Mouse (Mus musculus): ENCODE measurements at regions not wholly inside any gene's neighbourhood (a gene's known extent, or its start where the extent isn't known, plus 50 kb on each side); places are given as distances from the start of the nearest gene placed in this dataset.

DNA sequence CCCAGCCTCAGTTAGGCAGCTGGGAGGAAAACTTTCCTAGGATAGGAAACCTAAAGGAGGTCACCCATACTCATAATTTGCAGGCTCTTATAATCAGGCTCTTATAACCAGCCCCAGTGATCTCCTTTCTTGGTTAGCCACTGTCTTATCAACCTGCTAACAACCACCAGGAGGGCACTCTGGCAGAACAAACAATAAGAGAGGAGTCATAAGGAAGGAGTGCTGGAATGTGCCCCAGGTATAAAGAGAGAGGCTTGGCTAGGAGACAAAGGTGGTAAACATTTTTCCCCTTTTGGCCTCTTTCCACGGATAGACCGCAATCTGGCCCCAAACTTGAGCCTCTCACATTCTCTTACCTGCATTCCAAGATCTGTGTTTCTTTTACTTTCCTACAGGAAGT is 189.4 kb upstream of the Acvr2a start:
- no peak overlapping the region for H3K9ac ChIP-seq (ENCODE audit: low read length)
- no peaks in the 10 kb centered on the region for H3K36me3 ChIP-seq (ENCODE audit: control insufficient read depth, insufficient read depth)
- H3K27ac ChIP-seq (ENCODE audit: low read length), result no peak overlapping the region
- no peaks in the 10 kb centered on the region for H3K9me3 ChIP-seq (replicated peaks; ENCODE audit: control insufficient read depth, low read length)
- no peak overlapping the region for H3K4me3 ChIP-seq (ENCODE audit: low read length)
- no peak overlapping the region for H3K4me2 ChIP-seq (ENCODE audit: low read depth, low read length)
- 71% methylated on average over 2 of the region's 2 CpGs for WGBS
- no peak for ATAC-seq (replicated peaks; ENCODE audit: extremely low read depth, insufficient read depth, low FRiP score)
- peaks cover 4% of the 10 kb centered on the region for H3K4me1 ChIP-seq (ENCODE audit: control insufficient read depth, insufficient read depth, low read length)
- no peaks in the 10 kb centered on the region for H3K27me3 ChIP-seq (ENCODE audit: control insufficient read depth, insufficient read depth, low read length)

DNA sequence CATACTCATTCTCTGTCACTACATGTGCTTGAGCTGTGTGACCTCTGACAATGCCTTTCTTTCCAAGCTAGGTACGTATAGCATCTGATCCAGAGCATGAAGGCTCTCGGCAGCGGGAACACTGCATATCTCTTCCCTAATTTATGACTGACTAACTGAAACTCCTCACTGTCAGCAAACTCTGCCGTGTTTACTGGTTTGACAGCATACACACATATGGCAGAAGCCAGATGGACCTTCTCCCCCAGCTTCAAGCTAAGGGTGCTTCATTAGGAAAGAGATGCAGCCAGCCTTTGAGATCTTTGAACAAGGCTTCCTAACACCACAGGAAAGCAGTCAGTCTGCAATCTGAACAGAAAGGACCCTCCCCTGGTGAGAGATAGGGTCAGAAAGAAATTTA is 186.9 kb upstream of the Acvr2a start:
- Histone ChIP-seq H3K27me3 (ENCODE audit: control insufficient read depth, insufficient read depth, low read length) (no peaks in the 10 kb centered on the region), H3K9ac (ENCODE audit: low read length) (no peak overlapping the region), H3K4me3 (ENCODE audit: low read length) (no peak overlapping the region), H3K9me3 (replicated peaks; ENCODE audit: control insufficient read depth, low read length) (no peaks in the 10 kb centered on the region), H3K4me1 (ENCODE audit: control insufficient read depth, insufficient read depth, low read length) (peaks cover 4% of the 10 kb centered on the region), H3K27ac (ENCODE audit: low read length) (no peak overlapping the region), H3K36me3 (ENCODE audit: control insufficient read depth, insufficient read depth) (no peaks in the 10 kb centered on the region), H3K4me2 (ENCODE audit: low read depth, low read length) (no peak overlapping the region)
- ATAC-seq (replicated peaks; ENCODE audit: extremely low read depth, insufficient read depth, low FRiP score), result no peak
- 63% methylated on average over 4 of the region's 4 CpGs for WGBS

DNA sequence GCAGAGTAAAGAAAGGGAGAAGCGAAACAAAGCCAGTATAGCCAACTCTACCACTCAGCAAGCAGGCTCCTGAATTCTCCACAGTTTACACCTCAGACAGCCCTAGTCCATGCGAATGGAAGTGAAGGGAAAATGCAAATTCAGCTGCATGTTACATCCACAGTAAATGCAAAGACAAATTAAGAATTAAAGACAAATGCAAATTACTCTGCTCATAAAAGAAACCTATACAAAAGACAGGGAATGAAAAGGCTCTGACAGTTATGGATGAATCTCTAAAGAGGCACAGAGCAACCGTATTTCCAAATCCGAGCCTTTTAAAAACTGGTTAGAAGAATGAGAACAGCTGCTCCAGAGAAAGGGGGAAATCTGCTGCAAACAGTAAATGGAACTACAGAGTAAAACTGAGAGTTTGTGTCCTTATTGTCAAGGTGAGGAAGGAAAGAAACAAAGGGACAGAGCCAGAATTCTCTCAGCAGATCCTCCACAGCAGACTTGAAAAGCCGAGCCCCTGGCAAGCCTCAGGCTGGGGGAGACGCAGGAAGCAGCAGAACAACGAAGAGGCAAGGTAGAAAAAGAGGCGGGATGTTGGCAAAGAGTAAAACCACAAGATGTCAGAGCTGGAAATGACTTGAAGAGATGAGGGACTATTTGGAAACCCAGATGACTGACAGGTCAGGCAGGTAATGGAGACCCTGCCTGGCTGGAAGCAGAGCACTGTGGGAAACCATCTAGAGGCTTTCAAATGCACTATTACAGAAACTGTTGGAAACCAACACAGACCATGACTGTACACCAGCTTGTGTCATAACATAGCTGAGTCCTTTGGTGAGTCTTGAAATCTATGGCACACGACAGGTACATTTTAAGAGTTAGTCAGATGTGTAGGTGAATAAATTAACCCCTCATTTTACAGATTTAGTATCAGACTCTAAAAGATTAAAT is 184.5 kb upstream of the Acvr2a start:
- H3K27me3 ChIP-seq (ENCODE audit: control insufficient read depth, insufficient read depth, low read length), result no peaks in the 10 kb centered on the region
- H3K36me3 ChIP-seq (ENCODE audit: control insufficient read depth, insufficient read depth), result no peaks in the 10 kb centered on the region

DNA sequence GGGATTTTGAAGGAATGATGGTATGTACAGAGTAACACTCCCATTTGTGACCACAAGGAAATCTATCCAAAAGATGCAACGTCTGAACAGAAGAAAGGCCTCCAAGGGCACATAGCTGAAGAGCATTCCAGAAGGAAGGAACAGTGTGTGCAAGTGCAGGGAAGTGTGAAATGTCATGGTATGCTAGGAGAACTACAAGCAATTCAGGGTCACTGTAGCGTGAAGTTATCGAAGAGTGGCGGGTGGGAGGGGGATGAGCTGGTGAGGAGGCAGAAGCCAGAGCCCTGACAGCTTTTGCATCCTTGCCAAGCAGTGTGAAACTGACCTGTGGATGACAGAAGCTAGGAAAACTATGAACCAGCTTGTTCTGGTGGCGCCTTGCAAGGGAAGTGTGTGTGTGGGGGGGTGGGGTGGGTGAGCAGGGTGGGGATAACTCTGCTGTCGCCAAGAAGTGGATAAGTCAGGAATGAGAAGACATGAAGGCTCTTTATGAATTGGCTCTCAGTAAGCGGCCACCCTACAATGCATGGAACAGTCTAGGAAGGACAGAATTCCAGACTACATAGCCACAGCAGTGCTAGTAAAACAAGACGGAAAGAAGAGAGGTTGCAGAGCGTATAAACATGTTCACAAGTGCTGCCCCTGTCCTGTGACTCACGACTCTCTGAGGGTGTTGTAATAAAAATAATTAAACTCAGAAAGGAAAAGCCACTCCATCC is 179.3 kb upstream of the Acvr2a start:
- ATAC-seq (replicated peaks; ENCODE audit: extremely low read depth, insufficient read depth, low FRiP score), result no peak
- Histone ChIP-seq H3K27ac (ENCODE audit: low read length) (no peak overlapping the region), H3K27me3 (ENCODE audit: control insufficient read depth, insufficient read depth, low read length) (no peaks in the 10 kb centered on the region), H3K9me3 (replicated peaks; ENCODE audit: control insufficient read depth, low read length) (no peaks in the 10 kb centered on the region), H3K36me3 (ENCODE audit: control insufficient read depth, insufficient read depth) (no peaks in the 10 kb centered on the region), H3K9ac (ENCODE audit: low read length) (no peak overlapping the region), H3K4me1 (ENCODE audit: control insufficient read depth, insufficient read depth, low read length) (no peaks in the 10 kb centered on the region), H3K4me2 (ENCODE audit: low read depth, low read length) (no peak overlapping the region), H3K4me3 (ENCODE audit: low read length) (no peak overlapping the region)
- 59% methylated on average over 10 of the region's 10 CpGs for WGBS

More for the DNA sequence above, 184.5 kb upstream of the Acvr2a start:
- H3K4me1 ChIP-seq (ENCODE audit: control insufficient read depth, insufficient read depth, low read length), result no peaks in the 10 kb centered on the region
- H3K4me3 ChIP-seq (ENCODE audit: low read length), result no peak overlapping the region
- WGBS, result 72% methylated on average over 9 of the region's 9 CpGs
- H3K4me2 ChIP-seq (ENCODE audit: low read depth, low read length), result no peak overlapping the region
- H3K9ac ChIP-seq (ENCODE audit: low read length), result no peak overlapping the region
- no peak for ATAC-seq (replicated peaks; ENCODE audit: extremely low read depth, insufficient read depth, low FRiP score)
- H3K9me3 ChIP-seq (replicated peaks; ENCODE audit: control insufficient read depth, low read length), result no peaks in the 10 kb centered on the region
- H3K27ac ChIP-seq (ENCODE audit: low read length), result no peak overlapping the region

DNA sequence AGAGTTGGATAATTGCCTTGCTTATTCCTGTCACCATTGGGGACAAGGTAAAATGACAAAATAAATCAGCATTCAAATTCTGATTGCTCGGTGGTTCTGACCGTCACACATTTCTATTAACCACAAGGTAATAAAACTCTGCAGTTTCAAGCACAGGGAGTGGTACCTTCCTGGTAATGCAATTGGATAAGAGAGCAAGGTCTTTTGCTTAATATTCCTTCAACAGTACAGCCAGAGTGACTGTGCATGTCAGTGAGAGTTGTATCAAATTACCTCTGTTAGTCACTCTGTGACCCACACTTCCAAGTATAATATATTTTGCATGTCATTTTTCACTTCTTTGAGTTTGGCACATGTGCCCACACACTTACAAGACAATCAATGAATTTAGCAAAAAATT is 177.8 kb upstream of the Acvr2a start:
- no peaks in the 10 kb centered on the region for H3K4me1 ChIP-seq (ENCODE audit: control insufficient read depth, insufficient read depth, low read length)
- no peaks in the 10 kb centered on the region for H3K27me3 ChIP-seq (ENCODE audit: control insufficient read depth, insufficient read depth, low read length)
- ATAC-seq (replicated peaks; ENCODE audit: extremely low read depth, insufficient read depth, low FRiP score), result no peak
- no peak overlapping the region for H3K4me3 ChIP-seq (ENCODE audit: low read length)
- H3K9ac ChIP-seq (ENCODE audit: low read length), result no peak overlapping the region
- 85% methylated on average over 2 of the region's 2 CpGs for WGBS
- no peaks in the 10 kb centered on the region for H3K9me3 ChIP-seq (replicated peaks; ENCODE audit: control insufficient read depth, low read length)
- no peaks in the 10 kb centered on the region for H3K36me3 ChIP-seq (ENCODE audit: control insufficient read depth, insufficient read depth)
- no peak overlapping the region for H3K4me2 ChIP-seq (ENCODE audit: low read depth, low read length)
- H3K27ac ChIP-seq (ENCODE audit: low read length), result no peak overlapping the region

DNA sequence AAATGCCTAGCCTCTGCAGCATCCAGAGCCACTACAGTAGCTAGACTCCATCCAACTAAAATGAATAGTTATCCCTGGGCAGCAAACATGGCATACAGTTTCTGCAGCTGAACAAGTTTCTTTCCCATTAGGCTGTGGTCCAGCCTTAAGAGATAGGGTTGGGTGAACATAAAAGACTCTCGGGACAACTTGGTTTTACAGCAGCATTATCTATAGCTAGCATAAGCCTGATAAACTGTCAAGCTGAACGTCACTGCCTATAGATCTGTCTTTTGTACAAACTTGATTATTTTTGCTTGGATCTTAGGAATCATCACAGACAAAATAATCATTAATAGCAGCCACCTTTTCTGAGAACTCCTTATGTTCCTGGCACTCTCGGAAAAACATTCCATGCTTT is 169.8 kb upstream of the Acvr2a start:
- Histone ChIP-seq H3K9me3 (replicated peaks; ENCODE audit: control insufficient read depth, low read length) (no peaks in the 10 kb centered on the region), H3K4me2 (ENCODE audit: low read depth, low read length) (no peak overlapping the region), H3K36me3 (ENCODE audit: control insufficient read depth, insufficient read depth) (no peaks in the 10 kb centered on the region), H3K9ac (ENCODE audit: low read length) (no peak overlapping the region), H3K27ac (ENCODE audit: low read length) (no peak overlapping the region), H3K27me3 (ENCODE audit: control insufficient read depth, insufficient read depth, low read length) (no peaks in the 10 kb centered on the region), H3K4me3 (ENCODE audit: low read length) (no peak overlapping the region), H3K4me1 (ENCODE audit: control insufficient read depth, insufficient read depth, low read length) (no peaks in the 10 kb centered on the region)
- no peak for ATAC-seq (replicated peaks; ENCODE audit: extremely low read depth, insufficient read depth, low FRiP score)
- 41% methylated on average over 3 of the region's 3 CpGs for WGBS

DNA sequence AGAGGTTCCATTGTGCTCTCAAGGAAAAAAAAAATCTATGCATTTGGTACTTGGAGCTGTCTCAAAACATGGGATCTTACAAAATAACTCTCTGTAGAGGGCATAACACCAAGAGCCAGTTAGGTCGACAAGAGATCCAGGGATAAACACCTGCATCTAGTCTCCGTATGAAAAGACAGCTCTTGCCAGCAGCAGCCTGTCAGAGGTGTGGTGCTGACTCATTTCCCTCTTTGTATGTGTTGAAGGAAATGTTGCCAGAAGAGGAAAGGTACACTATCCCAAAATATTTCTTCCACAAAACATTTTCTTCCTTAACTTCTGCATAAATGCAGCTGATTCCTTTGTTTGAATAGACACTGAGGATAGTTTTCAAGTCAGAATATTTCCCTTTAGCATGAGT is 163.6 kb upstream of the Acvr2a start:
- WGBS, result 19% methylated on average over 2 of the region's 2 CpGs
- no peak for ATAC-seq (replicated peaks; ENCODE audit: extremely low read depth, insufficient read depth, low FRiP score)
- no peaks in the 10 kb centered on the region for H3K36me3 ChIP-seq (ENCODE audit: control insufficient read depth, insufficient read depth)
- no peak overlapping the region for H3K4me2 ChIP-seq (ENCODE audit: low read depth, low read length)
- no peaks in the 10 kb centered on the region for H3K9me3 ChIP-seq (replicated peaks; ENCODE audit: control insufficient read depth, low read length)
- no peak overlapping the region for H3K27ac ChIP-seq (ENCODE audit: low read length)
- H3K4me3 ChIP-seq (ENCODE audit: low read length), result no peak overlapping the region
- H3K9ac ChIP-seq (ENCODE audit: low read length), result no peak overlapping the region
- H3K4me1 ChIP-seq (ENCODE audit: control insufficient read depth, insufficient read depth, low read length), result no peaks in the 10 kb centered on the region
- H3K27me3 ChIP-seq (ENCODE audit: control insufficient read depth, insufficient read depth, low read length), result no peaks in the 10 kb centered on the region

DNA sequence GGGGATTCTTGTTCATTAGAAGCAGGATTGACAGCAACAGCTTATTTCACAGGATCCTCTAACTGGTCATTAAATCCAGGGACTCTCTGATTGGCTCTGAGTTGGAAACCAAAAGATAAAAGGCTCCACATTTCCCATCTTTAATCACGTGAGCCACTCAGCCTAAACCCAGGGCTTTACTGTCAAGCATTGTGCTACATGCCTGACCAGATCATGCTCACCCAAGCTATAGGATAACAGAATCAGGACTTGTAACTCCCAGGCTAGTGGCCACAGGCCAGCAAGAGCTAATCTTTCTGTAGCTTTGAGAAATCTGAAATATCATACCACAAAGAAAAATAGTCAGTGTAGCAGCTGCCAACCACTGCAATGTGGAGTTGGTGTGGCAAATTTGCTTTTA is 152.7 kb upstream of the Acvr2a start:
- Histone ChIP-seq H3K9ac (ENCODE audit: low read length) (no peak overlapping the region), H3K27me3 (ENCODE audit: control insufficient read depth, insufficient read depth, low read length) (no peaks in the 10 kb centered on the region), H3K9me3 (replicated peaks; ENCODE audit: control insufficient read depth, low read length) (no peaks in the 10 kb centered on the region), H3K4me3 (ENCODE audit: low read length) (no peak overlapping the region), H3K4me2 (ENCODE audit: low read depth, low read length) (no peak overlapping the region), H3K36me3 (ENCODE audit: control insufficient read depth, insufficient read depth) (no peaks in the 10 kb centered on the region), H3K27ac (ENCODE audit: low read length) (no peak overlapping the region), H3K4me1 (ENCODE audit: control insufficient read depth, insufficient read depth, low read length) (no peaks in the 10 kb centered on the region)
- WGBS, result 57% methylated on average over 1 of the region's 1 CpGs
- no peak for ATAC-seq (replicated peaks; ENCODE audit: extremely low read depth, insufficient read depth, low FRiP score)

DNA sequence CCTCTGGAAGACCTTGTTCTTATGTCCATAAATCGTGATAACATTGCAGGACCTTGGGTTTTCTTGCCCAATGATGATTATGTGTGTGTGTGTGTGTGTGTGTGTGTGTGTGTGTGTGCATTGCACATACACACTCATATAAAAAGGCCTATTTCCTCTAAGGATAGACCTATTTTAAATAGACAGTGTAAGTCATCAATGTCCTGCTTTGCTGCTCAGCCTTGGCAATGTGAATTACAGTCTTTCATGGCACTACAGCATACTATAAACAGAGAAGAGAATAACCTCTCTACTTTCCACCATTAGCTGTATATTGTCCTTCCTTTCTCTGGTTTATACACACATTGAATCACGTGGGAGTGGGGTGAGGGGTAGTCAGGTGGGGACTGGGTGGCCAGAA is 148.8 kb upstream of the Acvr2a start:
- no peak overlapping the region for H3K4me2 ChIP-seq (ENCODE audit: low read depth, low read length)
- H3K27me3 ChIP-seq (ENCODE audit: control insufficient read depth, insufficient read depth, low read length), result no peaks in the 10 kb centered on the region
- no peak for ATAC-seq (replicated peaks; ENCODE audit: extremely low read depth, insufficient read depth, low FRiP score)
- H3K9ac ChIP-seq (ENCODE audit: low read length), result no peak overlapping the region
- H3K9me3 ChIP-seq (replicated peaks; ENCODE audit: control insufficient read depth, low read length), result no peaks in the 10 kb centered on the region
- no peaks in the 10 kb centered on the region for H3K36me3 ChIP-seq (ENCODE audit: control insufficient read depth, insufficient read depth)
- no peaks in the 10 kb centered on the region for H3K4me1 ChIP-seq (ENCODE audit: control insufficient read depth, insufficient read depth, low read length)
- no peak overlapping the region for H3K4me3 ChIP-seq (ENCODE audit: low read length)
- no peak overlapping the region for H3K27ac ChIP-seq (ENCODE audit: low read length)
- 55% methylated on average over 2 of the region's 2 CpGs for WGBS
